Mouse (Mus musculus): ENCODE data around the gene Slc22a2.
"Not testable (repeated sequence)": the region's sequence is repeated elsewhere in the genome, so short reads cannot be mapped to it uniquely, and the experiment has no call there.

The Slc22a2 gene

GRCm38 (mm10) chr17:12630976-12631730 lies 47.2 kb downstream of the Slc22a2 start:
- no peak for DNase-seq (ENCODE audit: low spot score in 2 of 2)

- no peak for DNase-seq (ENCODE audit: low spot score in 2 of 2)
Measured at GRCm38 (mm10) chr17:12631771-12632600, 48.1 kb downstream of the Slc22a2 start.

GRCm38 (mm10) chr17:12634814-12635213 lies 50.9 kb downstream of the Slc22a2 start:
- DNase-seq (ENCODE audit: low spot score in 2 of 2): no peak

- no peak for DNase-seq (ENCODE audit: low spot score in 2 of 2)
Measured at GRCm38 (mm10) chr17:12639585-12639984, 55.7 kb downstream of the Slc22a2 start.

GRCm38 (mm10) chr17:12641087-12641486 lies 57.2 kb downstream of the Slc22a2 start:
- DNase-seq (ENCODE audit: low spot score in 2 of 2): no peak

- DNase-seq (ENCODE audit: low spot score in 2 of 2): no peak
Measured at GRCm38 (mm10) chr17:12645461-12645860, 61.5 kb downstream of the Slc22a2 start.

- no peak for DNase-seq (ENCODE audit: low spot score in 2 of 2)
Measured at GRCm38 (mm10) chr17:12652604-12653003, 68.7 kb downstream of the Slc22a2 start.

GRCm38 (mm10) chr17:12654061-12654460 lies 70.1 kb downstream of the Slc22a2 start:
- no peak for DNase-seq (ENCODE audit: low spot score in 2 of 2)

GRCm38 (mm10) chr17:12655826-12656225 lies 71.9 kb downstream of the Slc22a2 start:
- DNase-seq (ENCODE audit: low spot score in 2 of 2): no peak

- no peak for DNase-seq (ENCODE audit: low spot score in 2 of 2)
Measured at GRCm38 (mm10) chr17:12658784-12659183, 74.9 kb downstream of the Slc22a2 start.

GRCm38 (mm10) chr17:12659233-12659632 lies 75.3 kb downstream of the Slc22a2 start:
- no peak for DNase-seq (ENCODE audit: low spot score in 2 of 2)

- no peak for DNase-seq (ENCODE audit: low spot score in 2 of 2)
Measured at GRCm38 (mm10) chr17:12660572-12661260, 76.8 kb downstream of the Slc22a2 start.

GRCm38 (mm10) chr17:12664156-12664555 lies 80.2 kb downstream of the Slc22a2 start:
- DNase-seq (ENCODE audit: low spot score in 2 of 2): no peak

- no peak for DNase-seq (ENCODE audit: low spot score in 2 of 2)
Measured at GRCm38 (mm10) chr17:12668478-12669362, 84.8 kb downstream of the Slc22a2 start.

GRCm38 (mm10) chr17:12669363-12669679 lies 85.4 kb downstream of the Slc22a2 start:
- DNase-seq (ENCODE audit: low spot score in 2 of 2): no peak

- DNase-seq (ENCODE audit: low spot score in 2 of 2): no peak
Measured at GRCm38 (mm10) chr17:12671029-12671605, 87.2 kb downstream of the Slc22a2 start.

- DNase-seq (ENCODE audit: low spot score in 2 of 2): no peak
Measured at GRCm38 (mm10) chr17:12672285-12672790, 88.4 kb downstream of the Slc22a2 start.

GRCm38 (mm10) chr17:12673871-12674270 lies 89.9 kb downstream of the Slc22a2 start:
- DNase-seq (ENCODE audit: low spot score in 2 of 2): no peak

- DNase-seq (ENCODE audit: low spot score in 2 of 2): not testable (repeated sequence)
Measured at GRCm38 (mm10) chr17:12674980-12675379, 91.0 kb downstream of the Slc22a2 start.

- DNase-seq (ENCODE audit: low spot score in 2 of 2): peak in 1 of 2 experiments; percentile 63
Measured at GRCm38 (mm10) chr17:12675646-12676045, 91.7 kb downstream of the Slc22a2 start, which contains the start of gene Slc22a1. Gene Slc22a1, minus strand, starts transcription at chr17:12675829.

GRCm38 (mm10) chr17:12677139-12677538 lies 93.2 kb downstream of the Slc22a2 start:
- no peak for DNase-seq (ENCODE audit: low spot score in 2 of 2)
